Mouse (Mus musculus): ENCODE measurements at regions not wholly inside any gene's neighbourhood (a gene's known extent, or its start where the extent isn't known, plus 50 kb on each side); places are given as distances from the start of the nearest gene placed in this dataset.
A peak's percentile ranks its signal among the peaks of the same experiment; 100 is the strongest.

DNA sequence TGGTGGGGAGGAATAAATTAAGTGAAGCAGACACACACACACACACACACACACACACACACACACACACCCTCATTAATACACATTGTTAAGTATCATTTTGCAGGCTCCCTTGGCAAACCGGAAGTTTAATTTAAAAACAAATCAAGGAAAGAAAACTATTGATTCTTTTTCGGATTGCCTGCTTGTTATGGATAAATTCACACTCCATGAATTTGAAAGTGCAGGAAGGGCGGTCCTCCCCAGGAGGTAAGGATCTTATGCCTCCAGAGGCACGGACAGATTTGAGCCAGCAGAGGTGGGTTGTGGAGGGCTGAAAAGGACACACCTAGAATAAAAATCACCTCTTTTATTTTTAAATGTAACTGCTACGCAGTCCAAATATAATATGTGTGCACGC is 156.2 kb upstream of the Gm15217 start:
- DNase-seq (ENCODE audit: low spot score in 2 of 2): no peak

DNA sequence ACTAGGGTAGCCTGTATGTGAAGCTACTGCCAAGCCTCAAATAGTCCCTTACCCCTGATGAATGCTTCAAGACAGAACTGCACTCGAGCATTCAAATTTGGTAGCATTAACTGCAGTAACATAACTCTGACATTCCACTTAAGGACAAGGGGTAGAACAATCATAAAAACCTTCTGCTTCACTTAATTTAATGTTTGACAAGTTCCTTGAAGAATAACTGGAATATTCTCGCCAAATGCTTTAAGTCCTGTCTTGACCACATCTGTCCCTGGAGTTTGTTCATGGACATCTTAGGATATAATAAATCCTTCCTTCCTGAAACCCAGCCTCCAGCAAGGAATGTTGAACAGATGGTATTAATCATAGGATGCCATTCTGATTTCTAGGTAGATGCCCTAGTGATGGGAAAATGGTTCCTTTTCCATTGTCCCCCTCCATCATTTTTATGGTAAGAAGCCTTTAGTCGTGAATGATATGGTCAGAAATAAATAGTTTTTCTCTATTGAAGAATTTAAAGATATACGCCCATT is 154.7 kb upstream of the Gm15217 start:
- DNase-seq (ENCODE audit: low spot score in 2 of 2): no peak

DNA sequence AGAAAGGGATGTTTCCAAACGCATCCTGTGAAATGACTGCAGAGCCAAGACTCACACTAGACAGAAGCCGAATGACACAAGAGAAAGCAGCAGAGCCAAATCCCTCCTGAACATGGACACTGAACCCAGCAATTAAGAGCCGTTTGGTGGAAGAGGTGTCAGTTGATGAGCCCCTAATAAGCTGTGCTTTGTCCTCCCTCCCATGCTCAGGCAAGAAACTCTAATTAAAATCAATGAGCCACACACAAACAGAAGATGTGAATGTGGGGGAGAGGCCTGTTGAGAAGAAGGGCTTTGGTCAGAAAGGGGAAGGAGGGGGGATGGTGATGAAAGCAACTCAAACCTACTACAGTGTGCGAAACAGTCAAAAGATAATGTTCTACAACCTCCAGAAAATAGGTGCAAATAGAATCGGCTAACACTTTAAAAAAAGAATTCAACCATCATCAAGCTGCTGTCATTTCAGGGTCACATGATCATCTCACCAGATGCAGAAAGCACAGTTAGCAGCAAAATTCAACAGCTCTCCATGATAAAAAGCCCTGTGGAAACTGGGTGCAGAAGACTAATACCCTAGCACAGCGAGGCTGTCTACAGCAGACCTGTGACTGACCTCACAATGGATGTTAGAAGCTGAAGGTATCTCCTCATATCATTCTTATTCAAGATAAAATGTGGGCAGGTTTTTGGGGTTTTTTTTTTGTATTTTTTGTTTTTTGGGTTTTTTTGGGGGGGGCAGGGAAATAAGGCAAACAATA is 153.2 kb upstream of the Gm15217 start:
- DNase-seq (ENCODE audit: low spot score in 2 of 2): no peak

DNA sequence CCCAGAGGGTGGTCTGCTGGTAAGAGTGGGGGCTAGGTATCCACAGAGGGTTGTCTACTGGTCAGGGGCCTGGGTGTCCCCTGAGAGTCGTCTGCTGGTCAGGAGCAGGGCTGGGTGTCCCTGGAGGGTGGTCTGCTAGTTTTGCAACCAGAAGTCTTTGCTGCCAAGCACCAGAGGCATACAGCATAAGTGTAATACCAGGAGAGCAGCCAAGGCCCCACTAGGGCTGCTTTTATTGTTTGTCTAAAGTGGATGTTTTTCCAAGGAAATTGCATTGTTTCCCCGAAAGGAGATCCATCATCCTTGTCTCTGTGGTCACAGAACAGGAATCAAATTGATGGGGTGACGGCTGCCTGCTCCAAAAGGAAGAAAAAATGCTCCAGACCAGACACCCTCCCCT is 145.2 kb upstream of the Gm15217 start:
- no peak for DNase-seq (ENCODE audit: low spot score in 2 of 2)

DNA sequence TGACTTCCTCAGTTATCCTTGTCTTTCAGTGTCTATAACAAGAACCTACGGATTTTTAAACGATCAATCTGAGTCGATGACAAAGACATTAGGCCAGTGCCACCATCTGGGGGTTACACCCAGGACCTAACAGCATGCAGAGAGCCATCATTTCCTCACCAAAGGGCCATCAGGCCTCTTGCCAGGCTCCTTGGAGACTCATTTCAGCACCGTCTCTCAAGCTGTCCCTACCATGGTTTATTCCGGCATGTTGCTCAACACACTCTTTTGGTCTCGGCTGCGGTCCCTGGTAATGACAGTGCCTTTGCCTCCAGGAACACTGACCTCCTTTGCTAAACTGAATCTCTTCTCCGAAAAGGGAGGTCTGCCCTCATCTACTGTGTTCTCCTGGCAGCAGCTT is 144.4 kb upstream of the Gm15217 start:
- DNase-seq (ENCODE audit: low spot score in 2 of 2): no peak

DNA sequence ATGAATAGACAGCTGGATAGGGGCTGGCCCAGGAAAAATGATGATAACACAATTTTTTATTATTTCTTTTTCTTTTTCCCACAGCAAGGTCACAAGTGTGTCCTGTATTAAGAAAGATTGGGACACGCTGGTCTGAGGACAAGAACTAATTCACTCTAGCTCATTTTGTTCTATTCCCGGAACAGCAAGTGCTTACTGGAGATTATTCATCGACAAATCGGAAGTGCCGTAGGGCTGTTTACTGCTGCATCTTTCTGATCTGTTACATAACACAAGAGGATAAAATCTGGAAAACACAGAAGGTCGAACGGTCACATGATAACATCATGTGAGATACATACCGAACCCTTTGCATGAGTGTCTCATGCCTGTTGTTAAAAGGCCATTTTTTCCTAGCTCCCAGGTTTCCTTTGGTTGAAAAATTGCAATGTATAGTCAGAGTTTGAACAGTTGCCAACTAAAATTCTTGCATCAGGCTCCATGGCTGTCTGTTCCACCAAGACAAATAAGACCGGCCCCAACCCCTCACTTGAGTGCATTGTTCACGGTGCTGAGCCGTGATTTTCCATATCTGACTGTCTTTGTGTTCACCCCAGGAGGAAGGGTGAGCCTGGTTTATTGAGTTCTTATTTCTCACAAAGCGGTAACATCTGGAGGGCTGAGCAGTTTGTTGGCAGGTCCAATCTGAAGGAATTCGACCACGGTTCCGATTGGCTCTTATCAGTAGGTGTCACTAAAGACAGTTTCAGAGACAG is 139.0 kb upstream of the Gm15217 start:
- DNase-seq (ENCODE audit: low spot score in 2 of 2): peak in 1 of 2 experiments; percentile 24

DNA sequence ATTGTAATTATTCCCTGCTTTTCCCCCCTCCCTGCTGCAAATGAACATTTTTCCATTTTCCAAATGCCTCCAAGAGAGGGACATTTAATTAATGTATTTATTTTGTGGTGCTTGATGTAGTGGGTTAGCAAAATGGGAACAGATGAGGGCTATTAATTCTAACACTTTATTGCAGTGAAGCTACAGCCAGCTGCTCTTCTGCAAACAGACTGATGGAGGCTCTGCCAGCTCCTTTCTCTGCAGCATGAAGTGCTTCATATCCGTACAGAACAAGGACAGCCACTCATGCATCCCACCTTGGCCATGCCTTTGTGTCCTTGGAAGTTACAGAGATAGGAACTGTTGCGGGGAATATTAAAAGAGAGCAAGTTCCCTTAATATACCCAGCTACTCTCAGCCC is 138.3 kb upstream of the Gm15217 start:
- no peak for DNase-seq (ENCODE audit: low spot score in 2 of 2)

DNA sequence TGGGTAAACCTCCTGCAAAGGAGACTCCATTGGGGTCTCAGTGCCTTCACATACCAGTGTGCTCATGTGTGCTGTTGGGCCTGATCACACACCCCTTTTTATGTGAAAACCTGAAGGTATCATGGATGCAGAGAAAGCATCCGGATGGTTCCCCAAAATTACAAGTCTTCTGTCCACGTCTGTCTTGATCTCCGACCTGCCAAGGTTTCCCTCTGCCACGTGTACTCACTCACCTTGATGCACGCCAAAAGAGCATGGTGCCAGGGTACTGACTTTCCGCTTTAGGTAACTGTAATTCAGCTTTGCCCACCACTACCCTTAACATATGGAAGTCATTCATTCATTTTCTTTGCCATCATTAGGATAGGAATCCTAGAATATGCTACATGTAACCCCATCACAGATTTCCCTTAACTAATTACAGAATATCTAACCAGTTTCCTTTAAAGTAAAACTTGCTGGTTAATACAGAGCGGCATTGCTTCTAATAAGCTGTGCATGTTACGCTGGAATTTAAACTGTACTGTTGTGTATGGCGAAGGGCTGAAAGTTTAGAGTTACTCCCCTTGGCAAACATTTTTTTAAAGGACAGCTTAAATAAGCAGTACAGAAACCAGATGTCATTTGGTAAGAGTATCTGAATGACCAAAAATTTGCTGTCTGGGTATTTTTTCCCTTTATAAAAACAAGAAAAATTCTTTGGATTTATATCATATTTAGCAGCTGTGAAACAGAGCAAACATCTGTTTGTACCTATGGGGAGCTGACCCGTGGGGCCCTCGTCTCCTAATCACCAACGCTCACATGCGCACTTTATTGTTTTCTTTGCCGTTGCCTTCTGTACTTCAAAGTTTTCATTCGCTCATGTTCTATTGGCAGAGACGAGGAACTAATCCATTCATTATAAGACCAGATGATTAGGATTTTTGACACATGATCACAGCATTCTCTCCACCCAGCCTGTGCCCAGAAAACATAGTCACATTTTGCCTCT is 131.4 kb upstream of the Gm15217 start:
- DNase-seq (ENCODE audit: low spot score in 2 of 2): no peak

DNA sequence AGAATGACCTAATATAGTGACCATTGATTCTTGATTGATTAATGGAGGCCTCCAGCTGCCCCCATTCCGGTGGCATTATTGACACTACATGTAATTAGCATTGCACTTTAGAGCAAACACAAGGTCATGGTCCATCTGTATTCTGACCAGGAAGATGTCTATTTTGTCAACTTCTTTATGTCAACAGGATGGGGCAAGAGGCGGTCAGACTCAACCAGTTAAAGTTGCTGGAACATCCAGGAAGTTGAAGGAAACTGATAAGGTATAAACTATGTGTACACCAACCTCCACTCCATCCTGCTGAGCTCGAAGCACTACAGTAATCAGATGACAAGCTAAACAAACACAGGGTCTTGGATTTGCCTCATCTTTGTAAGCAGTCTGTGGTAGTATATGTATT is 130.1 kb upstream of the Gm15217 start:
- DNase-seq (ENCODE audit: low spot score in 2 of 2): no peak

DNA sequence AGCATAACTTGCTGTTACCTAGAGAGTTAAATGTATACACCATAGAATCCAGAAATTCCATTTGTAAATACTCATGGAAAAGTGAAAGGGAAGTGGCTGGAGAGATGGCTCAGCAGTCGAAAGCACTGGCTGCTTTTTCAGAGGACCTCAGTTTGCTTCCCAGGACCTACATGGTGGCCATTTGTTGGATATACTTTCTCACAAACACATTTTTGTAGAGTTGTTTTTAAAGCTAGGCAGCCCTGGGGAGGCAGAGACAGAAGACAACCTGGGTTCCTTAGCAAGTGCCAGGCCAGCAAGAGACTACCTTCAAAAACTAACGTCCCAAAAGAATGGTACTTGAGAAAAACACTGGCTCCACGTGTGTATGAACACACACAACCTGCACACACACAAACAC is 124.0 kb upstream of the Gm15217 start:
- no peak for DNase-seq (ENCODE audit: low spot score in 2 of 2)

DNA sequence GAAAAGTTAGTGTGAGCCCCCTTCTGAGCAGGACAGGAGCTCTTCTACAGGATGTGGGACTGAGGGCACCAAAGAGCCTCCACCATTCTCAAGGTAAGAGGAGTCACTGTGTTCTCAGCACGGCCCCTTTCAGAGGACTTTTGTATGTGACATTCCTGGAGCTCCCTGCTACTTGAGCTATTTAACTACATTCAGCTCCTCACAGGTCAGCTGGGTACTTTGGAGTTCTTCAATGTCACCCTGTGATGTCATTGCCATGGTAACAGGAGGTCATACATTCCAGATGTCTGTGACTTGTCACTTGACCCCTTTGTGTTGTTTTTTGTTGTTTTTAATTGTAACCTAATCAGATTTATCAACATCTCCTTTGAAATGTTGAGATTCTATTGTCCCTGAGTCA is 122.9 kb upstream of the Gm15217 start:
- DNase-seq (ENCODE audit: low spot score in 2 of 2): no peak

DNA sequence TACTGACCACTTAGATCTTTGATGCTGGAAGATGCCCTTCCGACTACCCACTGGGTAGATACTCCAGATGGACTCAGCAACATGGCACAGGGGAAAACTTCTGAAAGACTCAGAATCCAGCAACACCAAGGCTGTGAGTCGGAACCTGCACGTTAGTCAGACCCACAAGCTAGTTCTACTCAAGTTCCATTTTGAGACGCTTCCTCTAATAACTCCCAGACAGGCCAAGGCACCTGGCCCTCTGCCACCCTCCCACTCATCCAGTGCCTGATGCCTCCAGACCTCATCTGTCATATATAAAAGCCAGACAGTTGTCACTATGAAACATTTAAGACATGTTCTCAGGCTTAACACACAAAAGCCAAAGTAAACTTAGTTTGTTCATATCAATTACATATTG is 121.9 kb upstream of the Gm15217 start:
- no peak for DNase-seq (ENCODE audit: low spot score in 2 of 2)

DNA sequence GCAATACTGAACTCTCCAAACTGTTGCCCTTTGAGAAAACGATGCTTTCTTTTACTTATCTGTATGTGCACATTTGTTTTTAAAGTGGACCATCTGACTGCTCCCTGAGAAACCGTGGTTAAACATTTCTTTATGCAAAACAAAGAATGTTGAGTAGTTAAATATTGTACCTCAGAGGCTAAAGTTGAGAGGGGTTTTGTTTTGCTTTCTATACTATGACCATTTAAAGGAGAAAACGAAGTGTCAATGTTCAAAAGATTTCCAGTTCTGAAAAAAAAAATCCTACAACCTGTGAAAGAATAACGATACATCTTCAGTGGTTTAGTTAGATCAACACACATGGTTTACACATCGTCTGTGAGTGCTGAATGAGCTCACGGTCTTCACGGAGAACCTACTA is 120.7 kb upstream of the Gm15217 start:
- DNase-seq (ENCODE audit: low spot score in 2 of 2): no peak

DNA sequence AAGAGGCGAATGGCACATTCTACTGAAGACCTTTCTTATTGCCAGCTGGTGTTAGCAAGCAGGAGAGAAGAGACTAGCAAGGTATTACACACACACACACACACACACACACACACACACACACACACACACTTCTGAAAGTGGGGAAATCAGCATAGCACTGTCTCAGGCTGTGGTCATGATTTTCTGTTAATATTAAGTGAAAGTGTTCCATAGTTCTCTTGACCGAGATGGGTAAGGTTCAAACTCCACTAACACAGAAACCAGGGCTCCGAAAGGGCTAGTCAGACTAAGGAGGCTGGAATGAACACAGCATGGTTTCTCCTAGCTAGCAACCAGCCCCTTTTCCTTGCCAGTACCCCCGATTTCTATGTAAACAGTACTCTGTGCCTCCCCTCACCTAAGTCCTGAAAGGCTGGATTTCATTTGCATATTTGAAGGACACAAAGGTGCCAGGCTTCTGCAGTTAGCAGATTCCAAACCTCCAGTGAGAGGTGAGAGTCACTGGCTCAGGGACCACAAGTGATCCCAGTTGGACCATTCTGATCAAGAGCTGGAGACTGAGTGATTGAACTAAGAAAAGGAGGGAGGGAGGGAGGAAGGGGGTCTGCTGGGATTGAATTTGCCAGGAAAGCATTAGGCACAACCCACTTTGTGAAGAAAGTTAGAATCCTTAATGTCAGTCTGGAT is 118.8 kb upstream of the Gm15217 start:
- no peak for DNase-seq (ENCODE audit: low spot score in 2 of 2)

DNA sequence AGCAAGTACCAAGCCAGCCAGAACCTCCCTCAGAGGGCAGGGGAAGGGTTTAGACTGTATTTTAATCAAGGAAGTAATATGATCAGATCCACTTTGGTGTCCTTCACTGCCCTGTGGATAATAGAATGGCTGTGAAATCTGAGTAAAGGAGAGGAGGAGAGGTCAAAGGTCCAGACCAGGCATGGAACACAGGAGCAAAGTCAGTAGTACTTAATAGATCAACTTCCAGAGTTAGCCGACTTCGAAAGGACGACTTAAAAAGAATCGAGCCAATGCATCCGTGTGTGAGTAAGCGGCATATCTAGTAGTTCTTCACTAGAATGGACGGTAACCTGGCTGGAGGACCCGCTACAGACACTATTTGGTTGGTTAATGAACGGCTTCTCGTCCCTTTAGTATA is 103.8 kb upstream of the Gm15217 start:
- DNase-seq (ENCODE audit: low spot score in 2 of 2): no peak

DNA sequence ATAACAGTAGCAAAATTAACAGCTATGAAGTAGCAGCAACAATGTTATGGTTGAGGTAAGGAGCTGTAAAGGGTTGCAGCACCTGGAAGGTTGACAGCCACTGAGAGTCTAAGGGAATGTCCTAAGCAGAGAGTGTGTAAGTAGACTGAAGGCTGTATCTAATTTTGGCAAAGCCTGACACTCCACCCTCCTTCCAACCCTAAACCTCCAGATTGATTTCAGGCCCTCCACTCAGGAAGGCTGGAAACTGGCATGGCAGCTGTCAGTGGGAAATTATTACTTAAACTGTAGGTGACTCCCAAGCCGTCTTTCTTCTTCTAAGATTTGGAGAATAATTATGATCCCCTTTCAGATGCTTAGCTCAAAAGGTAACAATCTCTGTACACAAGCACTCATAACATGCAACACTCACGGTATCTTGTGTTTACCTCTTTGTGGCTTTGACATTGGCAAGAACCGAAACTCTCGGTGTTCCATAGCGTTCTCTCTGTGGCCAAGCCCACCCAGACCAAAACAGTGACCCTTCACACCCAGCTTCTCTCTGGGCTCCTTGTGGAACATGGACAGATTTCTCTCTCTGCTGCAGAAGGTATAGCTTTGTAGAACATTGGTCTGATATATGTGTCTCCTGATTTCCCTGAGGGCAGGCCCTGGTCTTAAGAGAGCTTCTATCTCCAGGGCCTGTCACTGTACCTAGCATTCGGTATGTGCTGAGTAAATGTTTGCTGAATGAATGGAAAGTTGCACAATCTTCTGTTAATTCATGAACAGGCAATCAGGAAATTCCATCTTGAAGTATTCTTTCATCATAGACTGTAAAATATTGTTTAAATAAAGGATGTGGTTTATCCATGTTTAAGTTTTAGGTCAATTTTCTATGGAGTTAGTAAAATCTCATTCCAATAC is 102.0 kb upstream of the Gm15217 start:
- no peak for DNase-seq (ENCODE audit: low spot score in 2 of 2)

DNA sequence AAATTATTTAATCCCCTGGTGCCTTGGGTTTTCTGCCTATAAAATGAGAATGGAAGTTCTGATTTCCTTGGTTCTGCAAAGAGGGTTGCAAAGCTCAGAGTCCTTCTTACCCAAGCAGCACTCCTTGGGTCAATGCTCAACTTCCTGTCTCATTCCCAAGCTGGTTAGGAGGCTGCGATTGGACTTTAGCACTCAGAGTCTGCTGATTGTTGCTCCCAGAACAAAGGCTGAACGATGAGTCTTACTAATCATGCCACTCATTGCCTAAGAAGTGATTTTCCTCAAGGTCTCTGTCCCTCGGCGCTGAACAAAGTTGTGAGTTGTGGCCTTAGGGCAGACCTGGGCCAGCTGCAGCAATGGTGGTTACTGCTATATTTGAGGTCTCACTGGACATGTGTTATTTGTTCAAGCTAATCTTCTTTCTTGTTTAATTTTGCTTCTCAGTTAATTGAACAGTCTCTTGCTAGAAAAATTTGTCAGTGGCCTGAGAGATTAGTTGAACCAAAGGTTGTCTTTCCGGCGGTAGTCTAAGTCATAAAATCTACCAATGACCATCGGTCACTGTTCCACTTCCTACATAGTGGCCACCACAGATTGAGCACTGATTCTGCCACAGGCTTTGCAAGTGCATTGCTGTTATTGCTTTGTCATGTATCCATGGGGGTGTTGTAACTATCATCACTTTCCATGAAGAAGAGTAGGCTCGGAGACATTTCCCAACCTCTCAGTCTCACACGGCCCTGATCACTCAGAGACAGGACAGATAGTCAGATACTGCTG is 101.2 kb upstream of the Gm15217 start:
- no peak for DNase-seq (ENCODE audit: low spot score in 2 of 2)

DNA sequence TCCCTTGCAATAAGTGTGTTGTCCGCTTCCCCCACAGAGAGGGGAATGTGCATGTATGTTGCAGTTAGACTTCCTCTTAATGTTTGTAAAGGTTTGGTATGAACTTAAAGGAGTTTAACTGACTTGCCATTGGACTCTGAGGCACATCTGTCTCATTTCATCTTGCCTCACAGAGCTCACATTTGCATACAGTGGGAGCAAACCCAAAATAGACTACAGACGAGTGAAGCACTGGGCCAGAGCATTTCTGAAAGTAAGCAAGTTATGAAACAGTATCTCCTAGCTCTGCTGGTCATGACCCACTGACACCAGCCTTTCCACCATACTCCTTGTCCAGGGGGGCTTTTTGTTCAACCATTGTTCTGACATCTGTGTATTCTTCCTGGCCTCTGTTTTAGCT is 86.8 kb upstream of the Gm15217 start:
- DNase-seq (ENCODE audit: low spot score in 2 of 2): no peak

DNA sequence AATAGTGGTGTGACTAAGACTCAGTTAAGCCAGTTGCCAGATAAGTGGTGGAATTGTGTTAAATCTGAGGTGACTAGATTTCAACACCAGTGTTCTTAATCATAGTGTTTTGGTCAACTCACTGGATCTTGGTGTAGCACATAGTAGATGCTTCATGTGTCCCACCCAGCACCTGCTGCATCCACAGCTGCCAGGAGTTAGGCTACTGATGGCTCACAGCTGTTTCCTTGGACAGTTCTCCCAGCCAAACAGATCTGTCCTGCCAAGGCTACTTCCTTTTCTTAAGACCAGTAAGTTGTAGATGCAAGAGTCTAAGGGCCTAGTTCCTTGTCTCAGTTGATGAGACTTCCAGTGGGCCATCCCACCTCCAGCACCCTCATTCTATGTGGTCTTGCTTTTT is 82.9 kb upstream of the Gm15217 start:
- no peak for DNase-seq (ENCODE audit: low spot score in 2 of 2)

DNA sequence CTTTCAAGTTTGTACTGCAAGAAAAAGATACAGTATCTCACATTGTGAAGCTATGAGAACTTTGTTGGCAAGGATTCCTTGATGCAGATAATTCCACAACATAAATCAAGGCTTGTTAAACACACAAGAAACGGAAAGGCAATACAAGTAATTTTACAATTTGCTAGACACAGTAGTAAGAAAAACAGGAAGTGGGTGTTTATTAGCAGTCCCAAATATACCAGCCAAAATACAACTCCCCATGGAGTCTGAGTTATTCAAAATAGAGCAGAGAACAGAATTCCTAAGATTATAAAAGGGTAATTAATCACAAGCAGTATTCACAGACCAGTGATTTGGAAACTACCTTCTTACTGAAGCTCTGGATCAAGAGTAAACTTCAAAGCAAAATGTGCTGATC is 78.7 kb upstream of the Gm15217 start:
- DNase-seq (ENCODE audit: low spot score in 2 of 2): no peak

All from urinary bladder, postnatal 4 days (tissue).